Mouse (Mus musculus) E14TG2a.4 (cell line): Measurements from ENCODE around the gene Inpp5e.

Experiments
- CTCF ChIP-seq: conservative IDR thresholded peaks from 2 replicates; pipeline ENCODE4 v1.5.1; 2014; ENCODE audit warnings: low read length
- NANOG ChIP-seq: IDR thresholded peaks from 2 replicates; pipeline ENCODE4 v1.6.1; 2014; ENCODE audit warnings: borderline replicate concordance, low read length, mixed read lengths
- POU5F1 ChIP-seq: IDR thresholded peaks from 2 replicates; pipeline ENCODE4 v1.6.1; 2014; ENCODE audit warnings: low read length, borderline replicate concordance

GRCm38 (mm10) chr2:26402265-26402664, 6.7 kb downstream of the Inpp5e start:
- TF ChIP-seq CTCF (no peak), NANOG (no peak), POU5F1 (no peak)
